ENCODE assay signal across 11 mouse cellular contexts in genomic region chr9:25510572-25510971, GRCm38 (mm10). TPM values are rescaled to one million over a fixed set of nuclear protein-coding genes. Genes with fewer than 3 reads are reported as not detected.
DNase-seq lines count a peak whose midpoint lies in the region; ATAC-seq lines count a peak whose summit lies in the region.
"Had no signal": no experiment of that assay in that cellular context is flagged by ENCODE, and none has a peak within 500 bp of the region (broad histone marks: within the 10 kb centered on the region; RNA-seq: fewer than 3 reads in every experiment).

No protein-coding gene starts in this region.

- no peak overlapping the region for H3K4me3 ChIP-seq in heart, embryonic 11.5 days (ENCODE audit: low read depth, low read length)
- no peak overlapping the region for H3K4me3 ChIP-seq in midbrain, embryonic 15.5 days
- H3K4me3 ChIP-seq: heart, embryonic 15.5 days; neural tube, embryonic 15.5 days had no signal

- H3K27me3 ChIP-seq in heart, embryonic 11.5 days (ENCODE audit: control insufficient read depth, insufficient read depth, low read length): no peaks in the 10 kb centered on the region
- no peaks in the 10 kb centered on the region for H3K27me3 ChIP-seq in midbrain, embryonic 15.5 days (replicated peaks)
- H3K27me3 ChIP-seq: heart, embryonic 15.5 days; neural tube, embryonic 15.5 days had no signal

- H3K27ac ChIP-seq in heart, embryonic 11.5 days (ENCODE audit: low read depth, low read length): no peak overlapping the region
- H3K27ac ChIP-seq in midbrain, embryonic 15.5 days: no peak overlapping the region
- H3K27ac ChIP-seq: heart, embryonic 15.5 days; neural tube, embryonic 15.5 days had no signal

- intact Hi-C loops in heart, postnatal 36 days (cut with DNase I): no loop called here

- no peaks in the 10 kb centered on the region for H3K9me3 ChIP-seq in heart, embryonic 11.5 days (replicated peaks; ENCODE audit: control insufficient read depth, low read length)
- no peaks in the 10 kb centered on the region for H3K9me3 ChIP-seq in midbrain, embryonic 15.5 days
- H3K9me3 ChIP-seq: heart, embryonic 15.5 days; neural tube, embryonic 15.5 days had no signal

- peaks cover 31% of the 10 kb centered on the region for H3K4me1 ChIP-seq in heart, embryonic 11.5 days (ENCODE audit: control insufficient read depth, insufficient read depth, low read length)
- no peaks in the 10 kb centered on the region for H3K4me1 ChIP-seq in midbrain, embryonic 15.5 days
- H3K4me1 ChIP-seq: neural tube, embryonic 15.5 days had no signal

- H3K4me2 ChIP-seq in heart, embryonic 11.5 days: no peak overlapping the region
- no peak overlapping the region for H3K4me2 ChIP-seq in midbrain, embryonic 15.5 days
- H3K4me2 ChIP-seq: heart, embryonic 15.5 days; neural tube, embryonic 15.5 days had no signal

- WGBS in heart, embryonic 11.5 days (ENCODE audit: insufficient replicate concordance): 72% methylated on average over 11 of the region's 11 CpGs
- 88% methylated on average over 11 of the region's 11 CpGs for WGBS in midbrain, embryonic 15.5 days

- peak; percentile 52 for DNase-seq in heart, adult 8-10 months (ENCODE audit: low spot score)
- DNase-seq in thymus, postnatal 0 days (ENCODE audit: low spot score): peak; percentile 15
- no peak for DNase-seq in thymus, postnatal 14 days
- DNase-seq in lung, postnatal 36 days: peak; percentile 68
- no peak for DNase-seq in testis, postnatal 10 days (ENCODE audit: low spot score)
- no peak for DNase-seq in heart, postnatal 36 days
- DNase-seq: cerebellum, postnatal 36 days had no signal

- no peak overlapping the region for H3K9ac ChIP-seq in heart, embryonic 11.5 days (ENCODE audit: low read depth, low read length)
- H3K9ac ChIP-seq in midbrain, embryonic 15.5 days: no peak overlapping the region
- H3K9ac ChIP-seq: heart, embryonic 15.5 days; neural tube, embryonic 15.5 days had no signal

- no peak for ATAC-seq in heart, embryonic 11.5 days (replicated peaks; ENCODE audit: insufficient number of reproducible peaks, low FRiP score, low TSS enrichment)
- no peak for ATAC-seq in midbrain, embryonic 15.5 days (replicated peaks)

- H3K36me3 ChIP-seq in heart, embryonic 11.5 days (ENCODE audit: control insufficient read depth, insufficient read depth, low read length): no peaks in the 10 kb centered on the region
- H3K36me3 ChIP-seq in midbrain, embryonic 15.5 days (replicated peaks): no peaks in the 10 kb centered on the region
- H3K36me3 ChIP-seq: heart, embryonic 15.5 days; neural tube, embryonic 15.5 days had no signal

RNA-seq across cellular contexts. Expression of gene Eepd1, which starts 29.2 kb away (rescaled TPM):
- 10 to 100 TPM; 16.6 to 24.4 (median 20.6) TPM for total RNA-seq in heart, adult 8-10 months (2022)
- polyA plus RNA-seq in heart, embryonic 11.5 days (2014; fragmentation: Nextera tagmentation; extraction: Ambion mirVana): 20.9 and 21.5 TPM in 2 replicates
- 4.7 and 4.9 TPM in 2 replicates for polyA plus RNA-seq in thymus, postnatal 0 days (2015; fragmentation: Nextera tagmentation; extraction: Ambion mirVana)
- 10 to 100 TPM; 16.2 to 21.0 TPM for total RNA-seq in heart, postnatal 36 days (2021)
- 9.4 and 10.8 TPM in 2 replicates for polyA plus RNA-seq in midbrain, embryonic 15.5 days (2015; fragmentation: Nextera tagmentation; extraction: Ambion mirVana)

Comparison
In these comparisons a context has a peak if more than half of its experiments do, and no peak if none do; other contexts are left out.
1. DNase-seq: peak in heart, adult 8-10 months (single experiment), thymus, postnatal 0 days (single experiment) and lung, postnatal 36 days (single experiment); none in thymus, postnatal 14 days (single experiment), testis, postnatal 10 days (single experiment) and heart, postnatal 36 days (0 of 2).